Mouse (Mus musculus) lung, postnatal 0 days (tissue): ENCODE data around the gene Patj. TPM values are rescaled to one million over a fixed set of nuclear protein-coding genes. Genes with fewer than 3 reads are reported as not detected.

Experiments
- ATAC-seq: fragments of 200-750 bp; cut with Nextera tagmentation; 2 replicates; pipeline ENCODE4 v1.8.0; 2017; ENCODE audit warnings: moderate library complexity
- DNase-seq: peaks from one replicate; pipeline ENCODE4 v3.0.0-alpha.2; 2016; ENCODE audit warnings: low spot score
- H3K27ac ChIP-seq: fragments of 300-500 bp; sonication (generic); 2 replicates; pipeline ENCODE4 v1.5.1; 2014; ENCODE audit warnings: antibody characterized with exemption, mild to moderate bottlenecking, low read length, mixed read lengths
- H3K27me3 ChIP-seq: fragments of 300-500 bp; sonication (generic); replicated peaks from 2 replicates; pipeline ENCODE4 v1.6.1; 2014; ENCODE audit warnings: low read length, mixed read lengths; ENCODE audit not compliant: insufficient read depth
- H3K36me3 ChIP-seq: fragments of 300-500 bp; sonication (generic); 2 replicates; pipeline ENCODE4 v1.6.1; 2014; ENCODE audit warnings: low read length, mixed read lengths; ENCODE audit not compliant: insufficient read depth
- H3K4me1 ChIP-seq: fragments of 300-500 bp; sonication (generic); 2 replicates; pipeline ENCODE4 v1.6.1; 2014; ENCODE audit warnings: antibody characterized with exemption, low read depth, low read length, mixed read lengths; ENCODE audit not compliant: insufficient read depth
- H3K4me2 ChIP-seq: fragments of 300-500 bp; sonication (generic); replicated peaks from 2 replicates; pipeline ENCODE4 v1.6.1; 2014; ENCODE audit warnings: low read depth, mild to moderate bottlenecking, low read length, moderate library complexity, mixed read lengths
- H3K4me3 ChIP-seq: fragments of 300-500 bp; sonication (generic); 2 replicates; pipeline ENCODE4 v1.5.1; 2014; ENCODE audit warnings: low read depth, low read length
- H3K9ac ChIP-seq: fragments of 300-500 bp; sonication (generic); replicated peaks from 2 replicates; pipeline ENCODE4 v1.6.1; 2014; ENCODE audit warnings: low read depth, mild to moderate bottlenecking
- H3K9me3 ChIP-seq: fragments of 300-500 bp; sonication (generic); 2 replicates; pipeline ENCODE4 v1.6.1; 2016; ENCODE audit warnings: low read length, mixed read lengths
- CTCF ChIP-seq: IDR thresholded peaks from 2 replicates; pipeline ENCODE4 v1.5.1; 2016; ENCODE audit warnings: antibody characterized with exemption, mild to moderate bottlenecking
- EP300 ChIP-seq: IDR thresholded peaks from 2 replicates; pipeline ENCODE4 v1.6.1; 2016; ENCODE audit warnings: antibody characterized with exemption, mild to moderate bottlenecking, control low read depth
- WGBS: fragments of 180-500 bp; shearing (Covaris S2); extraction: QIAGEN DNeasy Blood & Tissue Kit; methylation state at CpG from one replicate; pipeline ENCODE4 v1.1.7; 2014; 5-methylcytosine and 5-hydroxymethylcytosine counted together
- polyA plus RNA-seq: library from polyadenylated mRNA; unstranded; fragments of >200 nt; fragmentation: Nextera tagmentation; extraction: Ambion mirVana; gene quantifications from 2 replicates; pipeline ENCODE4 v1.2.1, GENCODE M21; 2015

Gene Patj
- polyA plus RNA-seq, 1 experiment from 2014 or later: 13.4 TPM

GRCm38 (mm10) chr4:98557192-98557591 lies 161.6 kb downstream of the Patj start:
- Histone ChIP-seq H3K27me3 (no peaks in the 10 kb centered on the region), H3K9ac (no peak overlapping the region), H3K9me3 (no peaks in the 10 kb centered on the region), H3K4me1 (no peaks in the 10 kb centered on the region), H3K4me3 (no peak overlapping the region), H3K4me2 (no peak overlapping the region), H3K36me3 (no peaks in the 10 kb centered on the region), H3K27ac (no peak overlapping the region)
- 81% methylated on average over 13 of the region's 13 CpGs for WGBS
- DNase-seq: no peak
- no peak for ATAC-seq
- TF ChIP-seq CTCF: no peak
- no peak for TF ChIP-seq EP300

- DNase-seq (no peak), ATAC-seq (no peak)
- H3K36me3 ChIP-seq: no peaks in the 10 kb centered on the region
- H3K27me3 ChIP-seq: no peaks in the 10 kb centered on the region
- no peaks in the 10 kb centered on the region for H3K9me3 ChIP-seq
- no peak overlapping the region for H3K9ac ChIP-seq
- H3K27ac ChIP-seq: no peak overlapping the region
- peaks cover 13% of the 10 kb centered on the region for H3K4me1 ChIP-seq
- TF ChIP-seq EP300: no peak
- no peak for TF ChIP-seq CTCF
- WGBS: 66% methylated on average over 9 of the region's 9 CpGs
- no peak overlapping the region for H3K4me3 ChIP-seq
- H3K4me2 ChIP-seq: no peak overlapping the region
These were observed 164.7 kb downstream of the Patj start for GRCm38 (mm10) chr4:98560196-98560830.

- DNase-seq (no peak), ATAC-seq (no peak)
- H3K9ac ChIP-seq: no peak overlapping the region
- H3K36me3 ChIP-seq: no peaks in the 10 kb centered on the region
- TF ChIP-seq EP300 (no peak), CTCF (no peak)
- H3K4me3 ChIP-seq: no peak overlapping the region
- H3K4me2 ChIP-seq: no peak overlapping the region
- H3K4me1 ChIP-seq: peaks cover 13% of the 10 kb centered on the region
- no peaks in the 10 kb centered on the region for H3K27me3 ChIP-seq
- H3K9me3 ChIP-seq: no peaks in the 10 kb centered on the region
- 47% methylated on average over 5 of the region's 5 CpGs for WGBS
- H3K27ac ChIP-seq: no peak overlapping the region
These were observed 167.5 kb downstream of the Patj start for GRCm38 (mm10) chr4:98563082-98563481.

- 29% methylated on average over 10 of the region's 10 CpGs for WGBS
These were observed 168.1 kb downstream of the Patj start for GRCm38 (mm10) chr4:98563506-98564195.

GRCm38 (mm10) chr4:98564196-98564865 lies 168.7 kb downstream of the Patj start:
- Histone ChIP-seq H3K9ac (no peak overlapping the region), H3K9me3 (no peaks in the 10 kb centered on the region), H3K4me2 (no peak overlapping the region), H3K27ac (no peak overlapping the region), H3K4me1 (peaks cover 13% of the 10 kb centered on the region), H3K36me3 (no peaks in the 10 kb centered on the region), H3K4me3 (no peak overlapping the region), H3K27me3 (no peaks in the 10 kb centered on the region)
- DNase-seq (peak; percentile 56), ATAC-seq (peak; percentile 34)
- 44% methylated on average over 6 of the region's 6 CpGs for WGBS
- no peak for TF ChIP-seq CTCF
- TF ChIP-seq EP300: no peak

More at GRCm38 (mm10) chr4:98563506-98564195, 168.1 kb downstream of the Patj start:
- no peak overlapping the region for H3K4me2 ChIP-seq
- no peaks in the 10 kb centered on the region for H3K36me3 ChIP-seq
- ATAC-seq: peak; percentile 66
- no peaks in the 10 kb centered on the region for H3K9me3 ChIP-seq
- H3K4me3 ChIP-seq: no peak overlapping the region
- peak; percentile 72 for DNase-seq
- H3K9ac ChIP-seq: no peak overlapping the region
- H3K27me3 ChIP-seq: no peaks in the 10 kb centered on the region
- TF ChIP-seq CTCF (no peak), EP300 (no peak)
- H3K4me1 ChIP-seq: peaks cover 13% of the 10 kb centered on the region
- H3K27ac ChIP-seq: no peak overlapping the region

- H3K9ac ChIP-seq: no peak overlapping the region
- ATAC-seq (no peak), DNase-seq (no peak)
- H3K36me3 ChIP-seq: no peaks in the 10 kb centered on the region
- no peak overlapping the region for H3K4me2 ChIP-seq
- peaks cover 13% of the 10 kb centered on the region for H3K4me1 ChIP-seq
- H3K27me3 ChIP-seq: no peaks in the 10 kb centered on the region
- TF ChIP-seq EP300 (no peak), CTCF (no peak)
- no peak overlapping the region for H3K27ac ChIP-seq
- no peak overlapping the region for H3K4me3 ChIP-seq
- 91% methylated on average over 6 of the region's 6 CpGs for WGBS
- H3K9me3 ChIP-seq: no peaks in the 10 kb centered on the region
These were observed 171.2 kb downstream of the Patj start for GRCm38 (mm10) chr4:98566741-98567140.
